Mouse (Mus musculus): ENCODE results near the gene C2cd5. TPM values are rescaled to one million over a fixed set of nuclear protein-coding genes. Genes with fewer than 3 reads are reported as not detected.

C2cd5 gene
- polyA plus RNA-seq, 1 experiment, result 6.1 TPM

- Histone ChIP-seq H3K4me3 (ENCODE audit: insufficient read depth, low read depth, low read length) (no peak overlapping the region), H3K4me1 (ENCODE audit: control insufficient read depth, insufficient read depth, insufficient read length, low read length) (no peaks in the 10 kb centered on the region), H3K27ac (replicated peaks; ENCODE audit: low read depth, low read length) (no peak overlapping the region)
Observed at GRCm38 (mm10) chr6:142972205-142972604, 127.7 kb downstream of the C2cd5 start.

GRCm38 (mm10) chr6:142967407-142967806 lies 132.5 kb downstream of the C2cd5 start:
- Histone ChIP-seq H3K27ac (replicated peaks; ENCODE audit: low read depth, low read length) (no peak overlapping the region), H3K4me3 (ENCODE audit: insufficient read depth, low read depth, low read length) (no peak overlapping the region), H3K4me1 (ENCODE audit: control insufficient read depth, insufficient read depth, insufficient read length, low read length) (no peaks in the 10 kb centered on the region)

GRCm38 (mm10) chr6:142964531-142965385 lies 135.2 kb downstream of the C2cd5 start:
- no peak overlapping the region for H3K27ac ChIP-seq (replicated peaks; ENCODE audit: low read depth, low read length)
- 0 out of 2 replicates have a peak overlapping the region, but pooled peaks have one; percentile 15 for H3K4me3 ChIP-seq (ENCODE audit: insufficient read depth, low read depth, low read length)
- H3K4me1 ChIP-seq (ENCODE audit: control insufficient read depth, insufficient read depth, insufficient read length, low read length), result no peaks in the 10 kb centered on the region

GRCm38 (mm10) chr6:142964076-142964530 lies 135.8 kb downstream of the C2cd5 start, which contains the start of gene St8sia1:
Gene St8sia1 (minus strand): TSS chr6:142964452.
- Histone ChIP-seq H3K4me3 (ENCODE audit: insufficient read depth, low read depth, low read length) (0 out of 2 replicates have a peak within 1 kb of the TSS, but pooled peaks have one; percentile 15), H3K27ac (replicated peaks; ENCODE audit: low read depth, low read length) (no peak within 1 kb of the TSS), H3K4me1 (ENCODE audit: control insufficient read depth, insufficient read depth, insufficient read length, low read length) (no peaks in the 10 kb centered on the region)

GRCm38 (mm10) chr6:142963480-142964075 lies 136.4 kb downstream of the C2cd5 start:
- H3K27ac ChIP-seq (replicated peaks; ENCODE audit: low read depth, low read length), result no peak overlapping the region

GRCm38 (mm10) chr6:142962881-142963280 lies 137.1 kb downstream of the C2cd5 start:
- Histone ChIP-seq H3K4me3 (ENCODE audit: insufficient read depth, low read depth, low read length) (no peak overlapping the region), H3K27ac (replicated peaks; ENCODE audit: low read depth, low read length) (no peak overlapping the region), H3K4me1 (ENCODE audit: control insufficient read depth, insufficient read depth, insufficient read length, low read length) (no peaks in the 10 kb centered on the region)

More at GRCm38 (mm10) chr6:142963480-142964075, 136.4 kb downstream of the C2cd5 start:
- no peaks in the 10 kb centered on the region for H3K4me1 ChIP-seq (ENCODE audit: control insufficient read depth, insufficient read depth, insufficient read length, low read length)
- no peak overlapping the region for H3K4me3 ChIP-seq (ENCODE audit: insufficient read depth, low read depth, low read length)

GRCm38 (mm10) chr6:142962476-142962875 lies 137.5 kb downstream of the C2cd5 start:
- no peaks in the 10 kb centered on the region for H3K4me1 ChIP-seq (ENCODE audit: control insufficient read depth, insufficient read depth, insufficient read length, low read length)
- no peak overlapping the region for H3K4me3 ChIP-seq (ENCODE audit: insufficient read depth, low read depth, low read length)
- H3K27ac ChIP-seq (replicated peaks; ENCODE audit: low read depth, low read length), result no peak overlapping the region

GRCm38 (mm10) chr6:142961721-142962455 lies 138.1 kb downstream of the C2cd5 start:
- Histone ChIP-seq H3K27ac (replicated peaks; ENCODE audit: low read depth, low read length) (no peak overlapping the region), H3K4me1 (ENCODE audit: control insufficient read depth, insufficient read depth, insufficient read length, low read length) (no peaks in the 10 kb centered on the region), H3K4me3 (ENCODE audit: insufficient read depth, low read depth, low read length) (no peak overlapping the region)

Other genes starting within 250 kb of the C2cd5 start
- gene St8sia1, start 135.7 kb downstream of the C2cd5 start, polyA plus RNA-seq (2012; ENCODE audit: insufficient read depth, insufficient read length, missing spikeins), result not detected in 2 replicates
- 23.8 and 23.9 TPM in 2 replicates for gene Etnk1, start 67.1 kb upstream of the C2cd5 start, polyA plus RNA-seq (2012; ENCODE audit: insufficient read depth, insufficient read length, missing spikeins)